Mouse (Mus musculus) testis, adult 2 months (tissue): ENCODE results near the gene Hira. TPM values are rescaled to one million over a fixed set of nuclear protein-coding genes. Genes with fewer than 3 reads are reported as not detected.
"Not testable (repeated sequence)": the region's sequence is repeated elsewhere in the genome, so short reads cannot be mapped to it uniquely, and the experiment has no call there.

Source experiments
- H3K27ac ChIP-seq: fragments of 200-500 bp; 2 replicates; pipeline ENCODE4 v1.5.1; 2012; ENCODE audit warnings: low read depth, low read length; ENCODE audit not compliant: control insufficient read depth, insufficient read depth
- H3K27me3 ChIP-seq: fragments of 200-500 bp; 2 replicates; pipeline ENCODE4 v1.6.1; 2012; ENCODE audit warnings: mild to moderate bottlenecking, low read length, moderate library complexity; ENCODE audit not compliant: control insufficient read depth, insufficient read depth
- H3K36me3 ChIP-seq: fragments of 200-500 bp; 2 replicates; pipeline ENCODE4 v1.6.1; 2012; ENCODE audit warnings: mild to moderate bottlenecking, low read length; ENCODE audit not compliant: control insufficient read depth, insufficient read depth
- H3K4me1 ChIP-seq: fragments of 200-500 bp; 2 replicates; pipeline ENCODE4 v1.6.1; 2012; ENCODE audit warnings: low read length; ENCODE audit not compliant: control insufficient read depth, insufficient read depth
- H3K4me3 ChIP-seq: fragments of 200-500 bp; 2 replicates; pipeline ENCODE4 v1.5.1; 2012; ENCODE audit warnings: low read depth, mild to moderate bottlenecking, low read length, moderate library complexity, mixed read lengths; ENCODE audit not compliant: control insufficient read depth
- CTCF ChIP-seq: fragments of 200-500 bp; IDR thresholded peaks from 2 replicates; pipeline ENCODE4 v1.5.1; 2012; ENCODE audit warnings: low read depth, mild to moderate bottlenecking, inconsistent platforms, low read length, moderate library complexity; ENCODE audit not compliant: control insufficient read depth, insufficient read depth, insufficient replicate concordance
- POLR2A ChIP-seq: fragments of 200-500 bp; IDR thresholded peaks from 2 replicates; pipeline ENCODE4 v1.6.1; 2012; ENCODE audit warnings: low read depth, mild to moderate bottlenecking, inconsistent platforms, low read length, moderate library complexity; ENCODE audit not compliant: control insufficient read depth
- polyA plus RNA-seq: library from polyadenylated mRNA; depleted of rRNA; stranded (reverse); fragments of >200 nt; gene quantifications from 2 replicates; pipeline ENCODE4 v1.2.3, GENCODE M21; 2012

The Hira gene
- polyA plus RNA-seq, 1 experiment = 16.5 TPM

DNA sequence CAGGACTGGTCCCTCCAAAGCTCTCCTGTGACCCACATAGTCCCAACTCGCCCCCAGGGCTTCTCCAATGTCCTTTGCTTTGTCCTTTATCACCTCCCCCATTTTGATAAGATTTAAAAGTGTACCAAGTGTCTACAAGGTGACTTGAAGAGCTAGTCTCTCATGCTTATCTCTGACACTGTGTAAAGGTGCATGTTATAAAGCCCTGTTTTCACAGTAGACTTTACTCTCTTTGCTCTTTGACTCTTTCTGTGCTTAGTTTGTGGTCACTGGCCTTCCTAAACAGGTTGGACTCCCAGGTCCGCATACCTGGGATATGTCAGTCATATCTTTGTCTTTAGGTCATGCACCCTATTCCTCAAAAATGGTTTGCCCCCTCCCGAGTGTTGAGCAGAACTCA, 78.2 kb downstream of the Hira start:
- Histone ChIP-seq H3K27me3 (no peaks in the 10 kb centered on the region), H3K36me3 (peaks cover 3% of the 10 kb centered on the region), H3K4me3 (no peak overlapping the region), H3K27ac (no peak overlapping the region), H3K4me1 (no peaks in the 10 kb centered on the region)
- TF ChIP-seq POLR2A (no peak), CTCF (no peak)

DNA sequence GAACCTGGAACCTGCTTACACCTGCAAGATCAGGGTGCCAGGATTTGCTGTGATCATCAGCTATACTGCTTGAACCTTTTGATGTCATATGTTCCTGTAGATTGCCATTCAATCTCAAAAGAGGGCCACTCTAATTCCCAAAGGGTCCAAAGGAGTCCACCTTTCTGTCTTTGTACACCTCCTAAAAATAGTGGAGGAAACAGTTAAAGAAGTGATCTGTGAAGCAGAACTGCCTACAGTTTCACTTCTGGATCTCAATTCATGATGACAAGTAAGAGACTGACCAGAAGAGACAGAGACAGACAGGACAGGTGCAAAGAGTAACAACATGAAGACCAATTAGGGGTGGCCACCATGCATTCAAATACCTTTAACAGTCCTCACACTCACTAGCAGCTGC, 86.6 kb downstream of the Hira start:
- H3K27ac ChIP-seq = no peak overlapping the region
- H3K4me1 ChIP-seq = no peaks in the 10 kb centered on the region
- no peaks in the 10 kb centered on the region for H3K27me3 ChIP-seq
- no peak for TF ChIP-seq POLR2A
- TF ChIP-seq CTCF = no peak
- H3K4me3 ChIP-seq = no peak overlapping the region
- no peaks in the 10 kb centered on the region; the same call in 1 of the 2 replicates for H3K36me3 ChIP-seq

DNA sequence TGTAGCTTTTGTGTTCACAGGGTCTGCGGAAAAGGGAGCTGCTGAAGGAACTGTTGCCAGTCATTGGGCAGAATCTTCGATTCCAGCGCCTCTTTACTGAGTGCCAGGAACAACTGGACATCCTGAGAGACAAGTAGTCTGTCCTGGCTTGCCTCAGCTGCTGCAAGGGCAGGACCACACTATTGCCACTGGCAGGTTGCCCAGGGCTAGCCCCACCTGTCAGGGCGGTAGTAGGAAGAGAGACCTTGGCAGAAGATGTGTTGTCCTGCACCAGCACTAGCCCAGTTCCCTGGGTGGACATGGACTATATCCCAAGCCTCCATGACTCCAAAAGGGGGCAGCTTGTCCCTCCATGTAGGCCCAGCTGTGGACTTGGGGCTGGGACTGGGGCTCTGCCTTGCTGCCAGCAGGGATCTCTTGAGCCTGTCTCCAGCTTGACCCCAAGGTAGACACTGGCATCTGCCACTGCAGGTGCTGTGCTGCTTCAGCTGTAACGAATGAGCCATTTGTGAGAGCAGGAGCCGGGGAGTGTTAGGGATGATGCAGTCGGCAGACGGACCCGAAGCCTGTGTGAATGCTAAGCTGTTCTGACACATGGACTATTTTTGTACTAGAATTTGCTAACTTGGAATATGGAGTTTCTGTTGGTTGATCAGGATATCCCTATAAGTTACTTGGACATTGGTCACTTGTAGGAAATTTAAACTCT, 92.7 kb downstream of the Hira start:
- H3K4me3 ChIP-seq = no peak overlapping the region
- TF ChIP-seq POLR2A = no peak
- TF ChIP-seq CTCF = no peak
- H3K27me3 ChIP-seq = no peaks in the 10 kb centered on the region
- no peak overlapping the region for H3K27ac ChIP-seq
- peaks cover 2% of the 10 kb centered on the region for H3K36me3 ChIP-seq
- no peaks in the 10 kb centered on the region for H3K4me1 ChIP-seq

DNA sequence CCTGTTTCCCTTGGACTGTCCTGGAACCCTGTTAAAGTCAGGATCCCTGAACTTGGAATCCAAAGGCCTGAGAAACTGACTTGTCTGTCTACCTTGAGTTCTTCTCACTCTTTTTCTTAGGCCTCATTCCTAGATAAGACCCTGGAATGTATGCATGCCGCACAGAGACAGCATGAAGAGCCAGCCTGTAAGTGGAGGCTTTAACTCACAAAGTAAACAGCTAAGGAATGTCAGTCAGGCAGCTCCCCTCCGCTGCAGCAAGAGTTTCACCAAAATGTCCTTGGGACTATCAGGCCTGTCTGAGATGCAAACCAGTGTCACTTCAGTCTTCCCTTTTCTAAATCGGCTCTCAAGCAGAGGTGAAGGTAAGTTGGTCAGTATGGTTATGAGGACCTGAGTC, 94.0 kb downstream of the Hira start:
- Histone ChIP-seq H3K27ac (no peak overlapping the region), H3K4me1 (no peaks in the 10 kb centered on the region), H3K4me3 (no peak overlapping the region), H3K27me3 (no peaks in the 10 kb centered on the region), H3K36me3 (peaks cover 2% of the 10 kb centered on the region)
- TF ChIP-seq CTCF (no peak), POLR2A (no peak)

DNA sequence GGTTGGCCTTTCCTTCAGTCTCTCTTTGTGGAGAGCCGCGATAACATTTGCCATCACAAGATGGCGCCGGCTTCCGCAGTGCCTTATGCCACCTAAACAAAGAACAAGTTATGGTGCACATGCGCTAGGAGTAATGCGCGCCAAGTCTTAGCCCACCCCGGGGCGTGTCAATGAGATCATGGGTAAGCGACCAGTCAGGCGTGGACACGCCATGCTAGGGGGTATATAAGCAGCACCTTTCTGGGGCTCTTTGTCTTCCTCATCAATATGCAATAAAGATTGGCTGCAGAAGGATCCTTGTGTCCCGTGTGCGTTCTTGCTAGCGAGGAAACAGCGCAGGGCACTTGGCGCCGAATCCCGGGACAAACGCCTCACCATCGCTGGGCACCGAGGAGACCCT, 98.8 kb downstream of the Hira start:
- H3K27me3 ChIP-seq, H3K4me1 ChIP-seq, H3K27ac ChIP-seq, H3K36me3 ChIP-seq: not testable (repeated sequence)
- peak overlapping the region; percentile 60 for H3K4me3 ChIP-seq

DNA sequence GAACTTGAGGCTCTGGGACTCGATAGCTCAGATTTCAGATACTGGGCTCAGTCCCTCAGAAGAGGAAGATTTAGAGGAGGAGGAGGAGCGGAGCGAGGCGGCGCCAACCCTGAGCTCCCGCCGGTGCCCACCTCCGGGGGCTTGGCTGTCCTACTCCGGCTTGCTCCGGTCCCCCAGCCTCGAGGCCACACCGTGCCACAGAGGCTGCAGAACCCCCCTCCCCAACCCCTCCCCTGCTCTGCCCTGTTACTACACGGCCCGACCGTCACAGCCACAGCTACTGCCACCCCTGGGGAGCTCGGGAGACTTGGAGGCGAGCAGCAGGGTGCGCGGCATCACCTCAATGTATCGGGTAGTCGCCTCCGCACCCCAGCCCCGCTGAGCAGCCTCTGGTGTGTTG, 99.5 kb downstream of the Hira start:
- H3K4me3 ChIP-seq = peak overlapping the region; percentile 44
- H3K27me3 ChIP-seq = no peaks in the 10 kb centered on the region
- H3K4me1 ChIP-seq = no peaks in the 10 kb centered on the region
- no peak for TF ChIP-seq POLR2A
- H3K36me3 ChIP-seq = no peaks in the 10 kb centered on the region
- H3K27ac ChIP-seq = no peak overlapping the region

DNA sequence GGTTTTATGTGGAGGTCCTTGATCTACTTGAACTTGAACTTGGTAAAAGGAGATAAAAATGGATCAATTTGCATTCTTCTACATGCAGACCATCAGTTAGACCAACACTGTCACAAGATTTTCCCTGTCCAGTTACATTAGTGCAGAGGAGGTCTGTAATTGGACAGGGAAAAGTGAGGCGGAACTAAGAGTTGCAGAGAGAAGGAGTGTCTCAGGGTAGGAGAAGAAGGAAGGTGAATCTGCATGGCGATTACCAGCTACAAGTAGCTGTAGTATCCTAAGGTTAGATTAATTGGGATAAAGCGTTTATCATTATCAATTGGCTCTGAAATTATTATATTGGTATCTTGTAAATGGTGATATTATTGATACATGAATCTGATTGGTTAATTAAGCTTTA, 109.5 kb downstream of the Hira start:
- TF ChIP-seq CTCF = no peak
- no peak for TF ChIP-seq POLR2A
- Histone ChIP-seq H3K4me1 (no peaks in the 10 kb centered on the region), H3K27ac (no peak overlapping the region), H3K4me3 (no peak overlapping the region), H3K27me3 (no peaks in the 10 kb centered on the region), H3K36me3 (no peaks in the 10 kb centered on the region)

GRCm38 (mm10) chr16:18986860-18987259, 110.0 kb downstream of the Hira start:
- no peak overlapping the region for H3K27ac ChIP-seq
- no peaks in the 10 kb centered on the region for H3K36me3 ChIP-seq
- no peak for TF ChIP-seq CTCF
- TF ChIP-seq POLR2A = no peak
- H3K4me3 ChIP-seq = no peak overlapping the region
- no peaks in the 10 kb centered on the region for H3K4me1 ChIP-seq
- H3K27me3 ChIP-seq = no peaks in the 10 kb centered on the region
